Mouse (Mus musculus) megakaryocyte-erythroid progenitor cell, adult 5-6 weeks (primary cell): ENCODE measurements around the gene Olfr731. TPM values are rescaled to one million over a fixed set of nuclear protein-coding genes. Genes with fewer than 3 reads are reported as not detected.

ENCODE experiments used
- ATAC-seq: replicated peaks from 2 replicates; pipeline ENCODE4 v1.8.0; 2016; ENCODE audit warnings: mild to moderate bottlenecking, inconsistent platforms; ENCODE audit not compliant: severe bottlenecking, poor library complexity, low FRiP score, low TSS enrichment
- total RNA-seq, 2 experiments: library from RNA; stranded (forward) in 1 of 2; stranded (reverse) in 1 of 2; fragments of 200-1000, 215-1000 nt in 1 of 2; fragments of >200 nt in 1 of 2; fragmentation: Nextera tagmentation in 1 of 2; gene quantifications; 2 replicates each; pipeline ENCODE4 v1.2.3; 2014 to 2017

Gene Olfr731
- total RNA-seq (2014; fragmentation: Nextera tagmentation): not detected in 2 replicates
- not detected in 2 replicates for total RNA-seq (2017)

- no peak for ATAC-seq
Observed at GRCm38 (mm10) chr14:50241766-50242165, at the start of gene Olfr731. Gene Olfr731, minus strand, starts transcription at chr14:50241866.

- no peak for ATAC-seq
Observed at GRCm38 (mm10) chr14:50284106-50284505, 42.4 kb upstream of the Olfr731 start, which contains the start of gene Olfr732. Gene Olfr732, minus strand, starts transcription at chr14:50284206.

DNA sequence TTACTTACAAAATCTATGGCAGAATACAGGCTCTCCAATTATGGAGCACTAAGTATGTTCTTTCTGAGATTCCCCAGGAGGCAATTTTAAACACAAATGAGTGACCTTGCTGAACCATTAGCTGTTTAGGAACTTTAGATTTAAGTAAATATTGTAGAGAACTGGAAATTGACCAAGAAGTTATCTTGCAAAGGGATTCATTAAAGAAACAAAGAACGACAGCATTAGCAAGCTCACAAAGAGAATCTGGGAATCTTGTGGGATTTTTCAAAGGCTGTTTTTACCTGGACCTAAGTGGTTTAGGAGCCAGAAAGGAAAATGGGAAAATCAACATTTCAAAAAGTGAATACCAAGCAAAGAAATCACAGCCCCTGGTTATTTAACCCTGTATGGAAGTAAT, 53.6 kb downstream of the Olfr731 start, which contains the start of gene Olfr730:
Olfr730 (minus strand) TSS at position 101 of the 400 bp plus-strand sequence.
- no peak for ATAC-seq

Other genes starting within 250 kb of the Olfr731 start
- not detected in 2 replicates for gene Olfr725, start 201.5 kb downstream of the Olfr731 start, total RNA-seq (2014; fragmentation: Nextera tagmentation)
- gene Olfr725, start 201.5 kb downstream of the Olfr731 start, total RNA-seq (2017): not detected in 2 replicates
- gene Olfr726, start 150.9 kb downstream of the Olfr731 start, total RNA-seq (2014; fragmentation: Nextera tagmentation): not detected in 2 replicates
- not detected in 2 replicates for gene Olfr726, start 150.9 kb downstream of the Olfr731 start, total RNA-seq (2017)
- not detected in 2 replicates for gene Olfr727, start 118.7 kb downstream of the Olfr731 start, total RNA-seq (2014; fragmentation: Nextera tagmentation)
- not detected in 2 replicates for gene Olfr727, start 118.7 kb downstream of the Olfr731 start, total RNA-seq (2017)
- gene Olfr728, start 99.2 kb downstream of the Olfr731 start, total RNA-seq (2014; fragmentation: Nextera tagmentation): not detected in 2 replicates
- not detected in 2 replicates for gene Olfr728, start 99.2 kb downstream of the Olfr731 start, total RNA-seq (2017)
- gene Olfr729, start 89.0 kb downstream of the Olfr731 start, total RNA-seq (2014; fragmentation: Nextera tagmentation): not detected in 2 replicates
- gene Olfr729, start 89.0 kb downstream of the Olfr731 start, total RNA-seq (2017): not detected in 2 replicates
- gene Olfr730, start 53.7 kb downstream of the Olfr731 start, total RNA-seq (2014; fragmentation: Nextera tagmentation): not detected in 2 replicates
- gene Olfr730, start 53.7 kb downstream of the Olfr731 start, total RNA-seq (2017): not detected in 2 replicates
- gene Olfr732, start 42.3 kb upstream of the Olfr731 start, total RNA-seq (2014; fragmentation: Nextera tagmentation): not detected in 2 replicates
- gene Olfr732, start 42.3 kb upstream of the Olfr731 start, total RNA-seq (2017): not detected in 2 replicates
- not detected in 2 replicates for gene Olfr733, start 59.7 kb upstream of the Olfr731 start, total RNA-seq (2014; fragmentation: Nextera tagmentation)
- gene Olfr733, start 59.7 kb upstream of the Olfr731 start, total RNA-seq (2017): not detected in 2 replicates
- gene Olfr734, start 84.9 kb upstream of the Olfr731 start, total RNA-seq (2014; fragmentation: Nextera tagmentation): not detected in 2 replicates
- gene Olfr734, start 84.9 kb upstream of the Olfr731 start, total RNA-seq (2017): not detected in 2 replicates
- gene Olfr735, start 107.0 kb upstream of the Olfr731 start, total RNA-seq (2014; fragmentation: Nextera tagmentation): not detected in 2 replicates
- gene Olfr735, start 107.0 kb upstream of the Olfr731 start, total RNA-seq (2017): not detected in 2 replicates
- gene Tlr11, start 116.0 kb upstream of the Olfr731 start, total RNA-seq (2014; fragmentation: Nextera tagmentation): not detected in 2 replicates
- 0.11 TPM in 1 of 2 replicates, not detected in the other for gene Tlr11, start 116.0 kb upstream of the Olfr731 start, total RNA-seq (2017)
- not detected in 2 replicates for gene Olfr736, start 139.3 kb upstream of the Olfr731 start, total RNA-seq (2014; fragmentation: Nextera tagmentation)
- gene Olfr736, start 139.3 kb upstream of the Olfr731 start, total RNA-seq (2017): not detected in 2 replicates
- not detected in 2 replicates for gene Olfr738, start 165.7 kb upstream of the Olfr731 start, total RNA-seq (2014; fragmentation: Nextera tagmentation)
- not detected in 2 replicates for gene Olfr738, start 165.7 kb upstream of the Olfr731 start, total RNA-seq (2017)
- not detected in 2 replicates for gene Olfr739, start 176.8 kb upstream of the Olfr731 start, total RNA-seq (2014; fragmentation: Nextera tagmentation)
- not detected in 2 replicates for gene Olfr739, start 176.8 kb upstream of the Olfr731 start, total RNA-seq (2017)
- gene Olfr740, start 203.7 kb upstream of the Olfr731 start, total RNA-seq (2014; fragmentation: Nextera tagmentation): not detected in 2 replicates
- gene Olfr740, start 203.7 kb upstream of the Olfr731 start, total RNA-seq (2017): not detected in 2 replicates
- not detected in 2 replicates for gene Olfr741, start 230.9 kb upstream of the Olfr731 start, total RNA-seq (2014; fragmentation: Nextera tagmentation)
- not detected in 2 replicates for gene Olfr741, start 230.9 kb upstream of the Olfr731 start, total RNA-seq (2017)